Mouse (Mus musculus) adrenal gland, adult 8-10 months (tissue): ENCODE data around the gene Cdh20. TPM values are rescaled to one million over a fixed set of nuclear protein-coding genes. Genes with fewer than 3 reads are reported as not detected.

Experiments used
- DNase-seq: peaks from one replicate; pipeline ENCODE4 v3.0.0; 2022
- total RNA-seq, 4 experiments: library from RNA; stranded (reverse); gene quantifications; 2 replicates each; pipeline ENCODE4 v1.2.4; 2022

Gene Cdh20
- total RNA-seq, result under 1 TPM; 0.09 to 0.46 (median 0.31) TPM

DNA sequence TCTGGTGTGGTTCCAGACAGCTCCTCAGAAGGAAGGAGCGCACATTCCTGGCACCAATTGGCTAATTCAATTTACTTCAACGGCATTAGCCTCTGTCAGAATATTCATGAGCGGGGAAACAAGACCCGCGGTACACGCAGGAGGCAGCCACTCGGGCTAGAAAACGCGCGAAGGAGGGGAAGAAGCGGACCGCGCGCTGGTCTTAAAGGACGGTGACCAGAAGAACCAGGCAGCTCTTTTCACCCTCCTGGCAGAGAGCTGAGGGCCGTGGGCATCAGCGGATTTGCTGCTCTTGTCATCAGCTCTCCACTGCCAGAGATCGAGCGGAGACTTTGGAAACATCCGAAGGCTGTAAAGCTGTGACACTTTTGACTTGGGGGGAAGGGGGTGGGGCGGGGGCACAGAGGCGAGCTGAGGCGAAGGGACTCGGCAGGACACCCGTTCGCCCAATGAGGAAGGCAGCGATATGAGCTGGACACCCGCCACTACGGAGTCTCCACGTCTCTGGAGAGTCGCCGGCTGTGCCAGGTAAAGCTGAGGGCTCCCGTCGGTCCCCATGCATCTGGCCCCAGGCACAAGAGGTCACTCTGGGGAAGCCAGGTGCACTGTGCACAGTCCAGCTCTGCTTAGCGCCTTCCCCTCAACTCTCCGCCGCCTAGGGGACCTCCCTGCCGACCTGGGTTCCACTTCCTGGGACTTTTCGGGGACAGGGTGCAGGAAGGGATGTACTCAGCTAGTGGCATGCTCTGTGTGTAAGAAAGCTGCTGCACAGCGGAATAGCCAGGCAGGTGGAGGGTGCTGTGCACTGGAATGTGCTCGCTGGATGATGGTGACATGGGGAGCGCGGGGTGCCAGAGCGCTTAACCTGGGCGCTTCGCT is at the start of gene Cdh20:
Cdh20 (plus strand) TSS at position 159 of the 879 bp plus-strand sequence.
- DNase-seq, result no peak

DNA sequence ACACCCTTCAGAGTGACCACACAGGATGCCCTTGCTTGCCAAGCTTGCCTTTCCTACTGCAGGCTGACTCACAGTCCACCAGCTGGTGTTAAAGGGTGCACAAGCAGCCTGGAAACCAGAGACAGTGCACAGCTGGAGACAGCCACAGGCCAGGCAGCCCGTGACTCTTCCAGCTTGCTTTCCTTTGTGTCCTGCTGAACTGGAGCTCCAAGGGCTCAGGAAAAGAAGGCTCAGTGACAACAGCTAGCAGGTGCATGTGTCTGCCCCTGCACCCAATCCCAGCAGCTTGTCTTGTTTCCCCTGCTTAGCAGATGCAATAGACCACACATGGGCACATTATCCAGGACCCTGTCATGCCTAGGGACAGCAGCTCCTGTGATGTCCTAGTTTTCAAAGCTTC is 21.5 kb upstream of the Cdh20 start:
- no peak for DNase-seq

DNA sequence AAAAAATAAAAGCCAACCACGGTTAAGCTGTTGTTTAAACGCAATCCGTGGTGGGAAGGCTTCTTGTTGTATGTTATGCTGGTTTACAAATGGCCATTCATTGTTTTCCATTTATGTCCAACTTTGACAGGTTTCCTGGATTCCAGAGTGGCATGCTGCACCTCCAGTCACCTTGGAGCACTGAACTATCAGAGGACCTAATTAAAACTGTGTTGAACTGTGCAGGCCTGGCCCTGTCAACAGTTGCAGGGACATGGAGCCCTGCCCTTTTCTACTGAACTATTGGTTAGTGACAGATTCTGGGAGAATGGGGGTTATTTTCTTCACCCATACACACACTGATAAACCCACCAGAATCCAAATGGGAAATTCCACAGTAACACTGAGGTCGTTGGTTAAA is 20.9 kb upstream of the Cdh20 start:
- no peak for DNase-seq

- no peak for DNase-seq
Observed at GRCm38 (mm10) chr1:104754483-104754882, 13.8 kb upstream of the Cdh20 start.

DNA sequence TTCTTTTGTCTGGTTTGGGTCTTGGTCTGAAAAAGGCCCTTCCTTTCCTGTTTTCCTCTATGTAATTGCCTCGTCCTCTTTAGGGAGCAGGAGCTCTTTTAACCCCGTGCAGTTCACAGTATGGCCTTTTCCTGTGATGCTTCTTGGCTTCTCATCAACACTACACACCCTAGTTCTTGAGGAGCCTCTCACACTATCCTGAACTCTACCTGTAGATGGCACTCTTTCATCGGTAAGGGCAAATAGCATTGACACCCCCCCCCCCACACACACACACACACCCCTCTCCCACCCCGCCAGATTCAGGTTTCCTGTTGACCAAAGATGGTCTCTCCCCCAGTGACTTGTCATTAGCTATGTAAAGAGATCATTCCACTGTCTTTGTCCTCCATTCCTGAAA is 12.4 kb upstream of the Cdh20 start:
- DNase-seq, result no peak

DNA sequence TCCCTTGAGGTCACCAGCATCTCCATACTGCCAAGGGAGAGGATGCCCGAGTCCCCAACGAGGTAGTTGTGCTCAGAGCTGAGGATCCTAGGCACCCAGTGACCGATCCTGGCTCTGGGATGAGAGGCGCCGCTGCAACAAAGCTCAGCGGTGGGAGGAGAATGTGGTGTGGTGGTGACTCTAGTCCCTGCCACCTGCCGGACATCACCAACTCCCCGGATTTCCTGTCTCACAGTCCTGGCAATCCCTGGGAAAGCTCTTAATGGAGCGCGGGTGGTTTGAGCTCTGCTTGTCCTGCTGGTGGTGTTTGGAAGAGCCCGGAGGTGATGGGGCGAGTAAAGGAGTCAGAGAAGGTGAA is 900 bp downstream of the Cdh20 start:
- no peak for DNase-seq

DNA sequence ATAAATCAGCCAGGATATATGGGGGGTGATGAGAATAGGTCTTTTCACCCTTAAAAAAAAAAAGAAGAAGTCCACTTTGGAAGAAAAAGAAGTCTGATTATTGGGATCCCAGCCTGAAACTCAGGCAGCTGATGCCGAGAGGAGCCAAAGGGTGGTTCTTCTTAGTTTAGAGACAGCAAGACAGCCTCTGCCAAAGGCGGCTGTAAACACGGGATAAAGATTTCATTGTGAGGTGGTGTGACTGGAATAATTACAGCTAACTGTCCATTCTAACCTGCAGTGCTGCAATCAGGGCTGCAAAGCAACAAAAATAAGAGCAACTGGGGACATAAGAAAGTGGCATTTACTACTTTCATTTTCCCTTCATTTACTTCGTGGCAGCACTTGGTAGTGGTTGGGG is 3.6 kb downstream of the Cdh20 start:
- DNase-seq, result no peak

- no peak for DNase-seq
Observed at GRCm38 (mm10) chr1:104773207-104773606, 4.9 kb downstream of the Cdh20 start.

DNA sequence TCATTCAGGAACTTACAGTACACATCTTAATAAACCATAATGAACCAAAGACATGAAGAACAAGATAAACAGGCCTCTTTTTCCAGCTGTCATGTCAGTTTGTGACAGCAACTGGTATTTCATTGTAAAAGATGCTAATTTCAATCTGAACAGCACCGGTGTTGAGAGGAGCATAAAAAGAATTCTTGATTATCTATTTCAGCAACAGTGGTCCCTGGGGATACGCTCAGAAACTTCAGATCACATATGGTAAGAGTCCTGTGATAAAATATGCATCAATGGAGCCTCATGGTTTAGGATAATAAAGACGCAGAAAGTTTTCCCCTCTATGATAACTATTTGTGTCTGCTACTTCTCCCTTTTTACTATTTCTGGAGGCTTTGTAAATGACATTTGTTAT is 25.2 kb downstream of the Cdh20 start:
- DNase-seq, result no peak

- no peak for DNase-seq
Observed at GRCm38 (mm10) chr1:104796146-104796545, 27.8 kb downstream of the Cdh20 start.

- no peak for DNase-seq
Observed at GRCm38 (mm10) chr1:104797139-104797538, 28.8 kb downstream of the Cdh20 start.

- DNase-seq, result no peak
Observed at GRCm38 (mm10) chr1:104804746-104805145, 36.4 kb downstream of the Cdh20 start.

DNA sequence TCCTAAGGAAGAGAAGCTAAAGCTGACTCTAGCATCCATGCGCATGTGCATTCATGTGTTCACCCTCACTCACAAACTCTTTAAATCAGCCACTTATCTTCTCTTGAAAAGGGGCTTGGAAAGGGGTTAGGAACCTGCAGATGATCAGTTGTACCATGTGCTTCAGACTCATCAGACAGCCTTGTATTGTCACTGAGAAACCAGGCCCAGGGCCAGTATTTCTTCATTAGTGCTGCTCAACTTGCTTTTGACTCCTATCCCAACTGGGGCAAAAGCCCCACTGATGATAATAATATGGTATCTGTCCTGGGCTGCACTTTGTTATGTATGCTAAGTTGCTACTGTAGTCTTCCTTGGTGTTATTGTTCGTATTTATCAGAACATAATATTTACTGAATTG is 38.9 kb downstream of the Cdh20 start:
- no peak for DNase-seq

DNA sequence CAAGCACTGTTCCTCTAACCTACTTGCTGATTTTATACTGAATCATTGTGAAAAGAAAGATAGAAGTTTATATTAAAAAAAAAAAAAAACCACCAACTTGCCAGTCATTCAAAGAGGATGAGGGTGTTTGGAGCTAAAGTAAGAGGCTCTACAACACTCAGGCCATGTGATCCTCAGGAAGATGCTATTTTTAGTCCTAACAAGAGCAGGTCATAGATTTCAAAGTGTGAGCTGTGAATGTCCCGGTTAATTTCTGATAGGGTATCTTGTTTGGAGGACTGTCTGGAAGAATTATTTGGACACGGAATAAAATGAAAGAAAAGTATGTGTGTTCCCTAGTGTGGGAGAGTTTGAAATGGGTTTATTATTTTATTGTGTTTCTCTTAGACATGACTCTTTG is 49.2 kb downstream of the Cdh20 start:
- no peak for DNase-seq

- no peak for DNase-seq
Observed at GRCm38 (mm10) chr1:104828106-104828505, 59.8 kb downstream of the Cdh20 start.

DNA sequence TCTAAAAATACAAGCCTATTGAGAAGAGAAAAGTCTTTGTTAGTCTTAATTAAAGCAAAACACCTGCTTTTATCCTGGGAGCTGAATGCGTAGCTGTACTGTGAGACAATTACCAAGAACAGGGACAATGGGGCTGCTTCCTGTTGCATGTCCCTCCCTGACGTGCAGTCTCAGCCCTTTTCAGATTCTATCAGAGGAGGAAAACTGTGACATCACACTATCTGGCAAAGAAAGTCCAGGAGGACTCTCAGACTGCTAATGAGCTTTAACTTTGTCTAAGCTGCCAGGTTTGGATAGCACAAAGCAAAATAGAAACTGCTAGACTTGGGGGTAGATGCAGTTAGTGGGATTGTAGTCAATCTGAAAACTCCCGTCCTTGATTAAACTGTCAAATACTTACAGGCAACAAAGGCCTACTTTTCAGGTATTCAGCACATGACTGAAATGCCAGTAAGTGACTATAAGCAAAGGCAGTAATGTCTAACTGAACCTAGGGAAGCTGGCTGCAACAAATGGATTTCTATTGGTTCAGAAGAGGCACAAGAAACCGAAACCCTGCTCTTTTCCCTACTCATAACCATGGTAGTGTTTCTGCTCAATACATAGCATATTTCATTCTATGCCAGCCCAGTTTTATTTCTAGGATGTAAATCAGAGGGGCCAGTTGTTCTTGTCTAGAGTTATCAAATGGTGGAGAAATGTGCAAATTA is 70.0 kb downstream of the Cdh20 start:
- DNase-seq, result no peak

DNA sequence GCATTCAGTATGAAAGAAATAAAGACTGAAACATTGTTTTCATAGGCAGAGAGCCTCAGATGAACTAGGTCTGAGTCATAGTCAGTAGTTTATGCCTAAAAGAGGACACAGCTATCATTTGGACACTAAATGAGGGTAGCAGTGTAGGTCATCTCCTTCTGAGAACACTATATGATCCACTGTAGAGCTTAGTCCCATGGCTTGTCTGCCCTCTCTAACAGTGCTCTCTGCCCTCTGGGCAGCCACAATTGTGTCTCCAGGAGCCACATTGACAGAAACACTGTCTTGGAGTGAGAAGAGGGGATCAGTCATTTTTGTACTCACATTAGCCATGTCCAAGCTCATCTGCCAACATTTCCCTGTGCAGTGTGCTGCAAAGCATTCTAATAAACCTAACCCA is 70.7 kb downstream of the Cdh20 start:
- no peak for DNase-seq

DNA sequence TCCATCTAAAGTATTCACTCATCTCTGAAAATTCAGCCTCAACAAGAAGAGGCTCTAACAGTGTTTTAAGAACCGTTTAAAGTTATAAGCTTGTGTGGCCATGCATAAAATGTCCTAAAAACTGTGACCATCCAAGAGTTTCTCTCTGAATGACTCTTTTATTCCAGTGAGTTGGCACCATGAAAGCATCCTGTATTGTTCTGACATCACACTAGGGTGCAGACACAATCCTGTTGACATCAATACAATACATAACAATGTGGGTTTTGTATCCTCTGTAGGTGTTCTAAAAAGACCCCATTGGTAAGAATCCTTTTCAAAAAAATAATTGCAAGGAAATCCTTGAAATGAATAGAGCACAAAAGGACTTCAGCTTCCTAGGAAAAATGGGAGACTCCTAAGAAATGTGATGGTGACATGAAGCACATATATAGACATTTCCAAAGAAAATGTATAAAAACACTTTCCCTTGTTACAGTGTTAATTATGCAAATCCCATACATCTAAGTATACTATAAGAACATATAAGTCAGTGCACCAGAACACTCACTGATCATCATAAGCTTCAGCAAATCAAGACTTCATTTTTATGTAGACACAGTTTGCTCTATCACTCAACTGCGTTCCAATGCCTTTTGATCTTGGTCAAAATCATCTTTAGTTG is 80.1 kb downstream of the Cdh20 start:
- no peak for DNase-seq

DNA sequence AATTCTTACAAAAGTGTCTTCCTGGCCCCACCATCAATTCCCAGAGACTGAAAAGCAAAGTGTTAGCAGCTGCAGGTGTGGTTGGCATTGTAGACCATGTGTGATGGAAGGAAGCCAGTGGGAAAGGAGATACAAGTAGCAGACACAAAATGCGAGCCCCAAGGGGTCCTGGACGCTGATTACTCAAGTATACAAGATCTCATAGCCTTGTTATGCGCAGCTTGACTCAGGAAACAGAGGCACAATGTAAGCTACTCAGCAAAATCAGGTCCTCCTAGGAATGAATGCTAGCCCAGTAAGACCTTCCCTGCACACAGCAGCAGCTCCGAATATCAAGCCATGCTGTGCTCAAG is 80.6 kb downstream of the Cdh20 start:
- no peak for DNase-seq

GRCm38 (mm10) chr1:104877384-104877783 is 109.1 kb downstream of the Cdh20 start:
- no peak for DNase-seq

DNA sequence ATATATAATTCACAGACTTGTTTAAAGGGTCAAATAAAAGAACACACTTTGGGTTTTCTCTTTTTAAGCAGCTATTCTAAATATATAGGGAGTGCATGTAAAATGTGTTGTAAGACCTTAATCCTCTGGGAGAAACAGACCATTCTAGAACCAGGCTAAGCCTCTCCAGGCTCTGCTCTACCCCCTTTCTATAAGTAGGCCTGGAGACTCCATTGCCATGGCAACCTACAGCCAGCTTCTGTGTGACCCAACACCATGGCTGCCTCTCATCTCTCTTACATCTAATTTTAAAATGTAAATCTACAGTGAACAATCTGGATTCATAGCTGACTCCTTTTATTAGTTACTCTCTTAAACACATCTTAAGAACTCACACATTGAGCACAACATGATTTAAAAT is 133.5 kb downstream of the Cdh20 start:
- no peak for DNase-seq

- no peak for DNase-seq
Observed at GRCm38 (mm10) chr1:104903409-104903808, 135.1 kb downstream of the Cdh20 start.

GRCm38 (mm10) chr1:104912407-104912806 is 144.1 kb downstream of the Cdh20 start:
- DNase-seq, result no peak

DNA sequence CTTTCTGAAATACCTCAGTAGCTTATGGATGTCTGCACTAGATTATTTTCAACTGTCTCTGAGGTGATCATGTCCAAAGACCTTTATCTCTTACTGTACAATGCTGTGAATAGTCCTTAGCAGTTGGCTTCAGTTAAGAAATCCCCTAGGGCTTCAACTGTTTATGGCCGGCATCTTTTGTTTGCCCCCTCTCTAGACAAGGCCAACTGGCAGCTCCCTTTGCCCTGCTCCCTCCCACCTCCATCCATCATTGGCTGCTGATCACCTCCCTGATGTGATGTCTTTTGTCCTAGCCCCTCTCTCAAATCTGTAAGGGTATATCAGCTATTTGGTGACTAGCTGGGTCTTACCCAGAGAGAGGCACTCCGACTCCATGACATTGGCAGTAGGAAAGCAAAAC is 148.2 kb downstream of the Cdh20 start:
- no peak for DNase-seq
